ENCODE assay signal across 26 mouse cellular contexts in genomic region chr11:61669492-61670490, GRCm38 (mm10). TPM values are rescaled to one million over a fixed set of nuclear protein-coding genes. Genes with fewer than 3 reads are reported as not detected.
DNase-seq lines count a peak whose midpoint lies in the region; ATAC-seq lines count a peak whose summit lies in the region.
"Had no signal": no experiment of that assay in that cellular context is flagged by ENCODE, and none has a peak within 500 bp of the region (broad histone marks: within the 10 kb centered on the region; RNA-seq: fewer than 3 reads in every experiment).

No protein-coding gene starts in this region.

- 0 out of 2 replicates have a peak overlapping the region, but pooled peaks have one; percentile 13 for H3K27ac ChIP-seq in heart, embryonic 10.5 days
- H3K27ac ChIP-seq in midbrain, embryonic 10.5 days (replicated peaks) = no peak overlapping the region
- H3K27ac ChIP-seq: embryonic facial prominence, embryonic 15.5 days; heart, adult 2 months; heart, embryonic 15.5 days had no signal

- ATAC-seq in activated CD4-positive, CD25-positive, alpha-beta regulatory T cell, adult 4 months = peak; percentile 70
- ATAC-seq in megakaryocyte, adult 5-6 weeks (ENCODE audit: poor library complexity, severe bottlenecking) = no peak
- ATAC-seq: forebrain, embryonic 16.5 days; liver, postnatal 0 days had no signal

- WGBS in heart, embryonic 10.5 days = 55% methylated on average over 14 of the region's 14 CpGs
- WGBS in midbrain, embryonic 10.5 days = 86% methylated on average over 14 of the region's 14 CpGs

- peaks cover 33% of the 10 kb centered on the region for H3K4me1 ChIP-seq in heart, embryonic 10.5 days
- H3K4me1 ChIP-seq in midbrain, embryonic 10.5 days = peaks cover 17% of the 10 kb centered on the region

- H3K27me3 ChIP-seq in heart, embryonic 10.5 days (ENCODE audit: insufficient read depth, poor library complexity, severe bottlenecking) = peaks cover 54% of the 10 kb centered on the region
- peaks cover 20% of the 10 kb centered on the region for H3K27me3 ChIP-seq in midbrain, embryonic 10.5 days (ENCODE audit: low read depth, poor library complexity, severe bottlenecking)
- H3K27me3 ChIP-seq: embryonic facial prominence, embryonic 15.5 days had no signal

- intact Hi-C loops in heart, postnatal 36 days (cut with DNase I) = no loop called here

- no peak for DNase-seq in heart, embryonic 10.5 days (ENCODE audit: low spot score)
- no peak for DNase-seq in heart, postnatal 36 days
- peak; percentile 31 to 56 for DNase-seq in thymus, adult 18-20 months
- peak; percentile 55 for DNase-seq in thymus, postnatal 4 days
- DNase-seq in midbrain, embryonic 10.5 days (ENCODE audit: low spot score) = no peak
- no peak for DNase-seq in cerebellum, adult 18-20 months
- DNase-seq: adrenal gland, adult 8-10 months; cerebellum, postnatal 14 days; embryo, embryonic 11 days; gastrocnemius, postnatal 25 days; kidney, adult 8-10 months; kidney, postnatal 25 days; left cerebral cortex, postnatal 4 days; liver, postnatal 0 days; right cerebral cortex, postnatal 14 days; spleen, adult 18-20 months had no signal

- no peaks in the 10 kb centered on the region for H3K9me3 ChIP-seq in heart, embryonic 10.5 days
- no peaks in the 10 kb centered on the region for H3K9me3 ChIP-seq in midbrain, embryonic 10.5 days (replicated peaks)
- H3K9me3 ChIP-seq: embryonic facial prominence, embryonic 15.5 days; heart, embryonic 15.5 days had no signal

- H3K36me3 ChIP-seq in heart, embryonic 10.5 days = no peaks in the 10 kb centered on the region
- H3K36me3 ChIP-seq in midbrain, embryonic 10.5 days = no peaks in the 10 kb centered on the region
- H3K36me3 ChIP-seq: embryonic facial prominence, embryonic 15.5 days; heart, embryonic 15.5 days had no signal

- no peak overlapping the region for H3K4me3 ChIP-seq in heart, embryonic 10.5 days
- no peak overlapping the region for H3K4me3 ChIP-seq in midbrain, embryonic 10.5 days
- H3K4me3 ChIP-seq: embryonic facial prominence, embryonic 15.5 days; heart, adult 2 months; heart, embryonic 15.5 days had no signal

RNA-seq across cellular contexts. Expression of gene Fam83g, which starts 14.1 kb away (rescaled TPM):
- 3.2 and 3.3 TPM in 2 replicates for polyA plus RNA-seq in heart, embryonic 10.5 days (2016; fragmentation: Nextera tagmentation; extraction: Ambion mirVana)
- under 1 TPM; 0.11 to 0.16 TPM for total RNA-seq in heart, postnatal 36 days (2021)
- polyA plus RNA-seq in activated CD4-positive, CD25-positive, alpha-beta regulatory T cell, adult 4 months (2017; shearing (Covaris generic)) = under 1 TPM; 0.24 to 0.40 TPM
- 0.86 and 0.95 TPM in 2 replicates for polyA plus RNA-seq in midbrain, embryonic 10.5 days (2016; fragmentation: Nextera tagmentation; extraction: Ambion mirVana)
- not detected in 2 replicates for total RNA-seq in megakaryocyte, adult 5-6 weeks (2015)
- total RNA-seq in megakaryocyte, adult 5-6 weeks (2017) = not detected in 2 replicates

RNA-seq across cellular contexts. Expression of gene Grap, which starts 16.7 kb away (rescaled TPM):
- polyA plus RNA-seq in heart, embryonic 10.5 days (2016; fragmentation: Nextera tagmentation; extraction: Ambion mirVana) = 10.2 and 11.8 TPM in 2 replicates
- 10 to 100 TPM; 11.5 to 15.0 TPM for total RNA-seq in heart, postnatal 36 days (2021)
- 100 to 1,000 TPM; 171 to 177 TPM for polyA plus RNA-seq in activated CD4-positive, CD25-positive, alpha-beta regulatory T cell, adult 4 months (2017; shearing (Covaris generic))
- polyA plus RNA-seq in midbrain, embryonic 10.5 days (2016; fragmentation: Nextera tagmentation; extraction: Ambion mirVana) = 8.2 and 8.6 TPM in 2 replicates
- total RNA-seq in megakaryocyte, adult 5-6 weeks (2015) = 0.85 and 2.4 TPM in 2 replicates
- 3.5 and 4.3 TPM in 2 replicates for total RNA-seq in megakaryocyte, adult 5-6 weeks (2017)

RNA-seq across cellular contexts. Expression of gene Slc5a10, which starts 50.8 kb away (rescaled TPM):
- polyA plus RNA-seq in heart, embryonic 10.5 days (2016; fragmentation: Nextera tagmentation; extraction: Ambion mirVana) = 0.07 TPM in 1 of 2 replicates, not detected in the other
- not detected for total RNA-seq in heart, postnatal 36 days (2021)
- not detected for polyA plus RNA-seq in activated CD4-positive, CD25-positive, alpha-beta regulatory T cell, adult 4 months (2017; shearing (Covaris generic))
- not detected in 2 replicates for polyA plus RNA-seq in midbrain, embryonic 10.5 days (2016; fragmentation: Nextera tagmentation; extraction: Ambion mirVana)
- total RNA-seq in megakaryocyte, adult 5-6 weeks (2015) = not detected in 2 replicates
- not detected in 2 replicates for total RNA-seq in megakaryocyte, adult 5-6 weeks (2017)
- total RNA-seq: gastrocnemius, postnatal 25 days; heart, adult 2 months; liver, adult 2 months had no signal
- polyA plus RNA-seq: forebrain, embryonic 16.5 days; heart, adult 2 months; heart, embryonic 15.5 days; liver, adult 2 months; liver, postnatal 0 days; midbrain, embryonic 11.5 days; neural tube, embryonic 14.5 days; stomach, embryonic 16.5 days had no signal

Comparison
In these comparisons a context has a peak if more than half of its experiments do, and no peak if none do; other contexts are left out.
1. DNase-seq: peak in thymus, adult 18-20 months (2 of 2) and thymus, postnatal 4 days (single experiment); none in heart, embryonic 10.5 days (single experiment), heart, postnatal 36 days (0 of 2), midbrain, embryonic 10.5 days (single experiment) and cerebellum, adult 18-20 months (0 of 2).
2. RNA of gene Grap, which starts 16.7 kb away (polyA plus RNA-seq): 171 to 177 TPM in activated CD4-positive, CD25-positive, alpha-beta regulatory T cell, adult 4 months; 10.2 to 11.8 TPM in heart, embryonic 10.5 days and 8.2 to 8.6 TPM in midbrain, embryonic 10.5 days; every median in the first group is over 10 times any median in the second.